Mouse (Mus musculus): Measurements from ENCODE around the gene Ntm. TPM values are rescaled to one million over a fixed set of nuclear protein-coding genes. Genes with fewer than 3 reads are reported as not detected.

Ntm gene
- total RNA-seq, 2 experiments from 2014 or later: not detected

GRCm38 (mm10) chr9:29887924-29888323, 75.0 kb downstream of the Ntm start:
- no peak for ATAC-seq (ENCODE audit: poor library complexity, severe bottlenecking)

GRCm38 (mm10) chr9:29884062-29884461, 78.9 kb downstream of the Ntm start:
- ATAC-seq (ENCODE audit: poor library complexity, severe bottlenecking): no peak

GRCm38 (mm10) chr9:29881614-29882013, 81.3 kb downstream of the Ntm start:
- no peak for ATAC-seq (ENCODE audit: poor library complexity, severe bottlenecking)

- ATAC-seq (ENCODE audit: poor library complexity, severe bottlenecking): no peak
Measured at GRCm38 (mm10) chr9:29877583-29877982, 85.4 kb downstream of the Ntm start.

- no peak for ATAC-seq (ENCODE audit: poor library complexity, severe bottlenecking)
Measured at GRCm38 (mm10) chr9:29867746-29868145, 95.2 kb downstream of the Ntm start.

GRCm38 (mm10) chr9:29866824-29867223, 96.1 kb downstream of the Ntm start:
- no peak for ATAC-seq (ENCODE audit: poor library complexity, severe bottlenecking)

GRCm38 (mm10) chr9:29866101-29866500, 96.8 kb downstream of the Ntm start:
- no peak for ATAC-seq (ENCODE audit: poor library complexity, severe bottlenecking)

GRCm38 (mm10) chr9:29865502-29865901, 97.4 kb downstream of the Ntm start:
- no peak for ATAC-seq (ENCODE audit: poor library complexity, severe bottlenecking)

GRCm38 (mm10) chr9:29864886-29865285, 98.1 kb downstream of the Ntm start:
- ATAC-seq (ENCODE audit: poor library complexity, severe bottlenecking): no peak

GRCm38 (mm10) chr9:29862408-29862807, 100.5 kb downstream of the Ntm start:
- no peak for ATAC-seq (ENCODE audit: poor library complexity, severe bottlenecking)

- no peak for ATAC-seq (ENCODE audit: poor library complexity, severe bottlenecking)
Measured at GRCm38 (mm10) chr9:29859256-29860048, 103.5 kb downstream of the Ntm start.

GRCm38 (mm10) chr9:29848735-29849455, 114.0 kb downstream of the Ntm start:
- no peak for ATAC-seq (ENCODE audit: poor library complexity, severe bottlenecking)

GRCm38 (mm10) chr9:29837344-29837743, 125.6 kb downstream of the Ntm start:
- no peak for ATAC-seq (ENCODE audit: poor library complexity, severe bottlenecking)

GRCm38 (mm10) chr9:29834911-29835310, 128.0 kb downstream of the Ntm start:
- ATAC-seq (ENCODE audit: poor library complexity, severe bottlenecking): no peak

- no peak for ATAC-seq (ENCODE audit: poor library complexity, severe bottlenecking)
Measured at GRCm38 (mm10) chr9:29833781-29834180, 129.2 kb downstream of the Ntm start.

GRCm38 (mm10) chr9:29827240-29827660, 135.7 kb downstream of the Ntm start:
- no peak for ATAC-seq (ENCODE audit: poor library complexity, severe bottlenecking)

GRCm38 (mm10) chr9:29825236-29825635, 137.7 kb downstream of the Ntm start:
- ATAC-seq (ENCODE audit: poor library complexity, severe bottlenecking): no peak

- no peak for ATAC-seq (ENCODE audit: poor library complexity, severe bottlenecking)
Measured at GRCm38 (mm10) chr9:29823716-29824115, 139.2 kb downstream of the Ntm start.

GRCm38 (mm10) chr9:29812685-29813084, 150.3 kb downstream of the Ntm start:
- ATAC-seq (ENCODE audit: poor library complexity, severe bottlenecking): no peak

- ATAC-seq (ENCODE audit: poor library complexity, severe bottlenecking): no peak
Measured at GRCm38 (mm10) chr9:29806790-29807189, 156.2 kb downstream of the Ntm start.

GRCm38 (mm10) chr9:29804483-29804882, 158.5 kb downstream of the Ntm start:
- ATAC-seq (ENCODE audit: poor library complexity, severe bottlenecking): no peak

GRCm38 (mm10) chr9:29803738-29804285, 159.1 kb downstream of the Ntm start:
- no peak for ATAC-seq (ENCODE audit: poor library complexity, severe bottlenecking)

Data from megakaryocyte, adult 5-6 weeks (primary cell).